Mouse (Mus musculus): ENCODE results near the gene Zyg11b. TPM values are rescaled to one million over a fixed set of nuclear protein-coding genes. Genes with fewer than 3 reads are reported as not detected.

The Zyg11b gene
- total RNA-seq, 2 experiments from 2014 or later, result 36.5 to 37.5 TPM

DNA sequence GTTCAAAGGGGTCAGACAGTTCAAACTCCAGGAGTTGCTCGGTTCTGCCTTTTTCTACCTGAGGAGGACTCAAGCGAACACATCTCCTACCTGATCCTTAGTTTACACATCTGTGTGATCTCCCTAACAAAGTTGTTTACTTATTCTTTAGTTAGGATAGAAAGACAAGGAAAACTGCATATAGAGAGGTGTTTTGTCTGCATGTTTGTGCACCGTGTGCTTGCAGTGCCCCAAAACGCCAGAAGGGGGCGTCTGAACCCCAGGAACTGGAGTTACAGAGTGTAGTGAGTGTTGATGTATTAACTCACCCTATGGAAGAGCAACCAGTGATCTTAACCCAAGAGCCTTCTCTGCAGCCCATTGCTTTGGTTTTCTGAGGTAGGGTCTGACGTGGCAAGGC is 18.9 kb upstream of the Zyg11b start:
- intact Hi-C loops (cut with DNase I), result loop anchor here (5.0 to 10.0 kb wide), 3 partner anchors 245 to 395 kb away; partner anchors contain the start of gene Cpt2
- no peak for DNase-seq

- peak in 1 of 2 experiments; percentile 30 for DNase-seq
- intact Hi-C loops (cut with DNase I), result loop anchor here (5.0 kb wide), 1 partner anchor 377 kb away; no protein-coding TSS in a partner anchor
These were observed 18.0 kb upstream of the Zyg11b start for GRCm38 (mm10) chr4:108318649-108319615.

- DNase-seq, result no peak
- intact Hi-C loops (cut with DNase I), result loop anchor here (2.0 to 5.0 kb wide), 2 partner anchors 15 to 376 kb away; no protein-coding TSS in a partner anchor
These were observed 17.0 kb upstream of the Zyg11b start for GRCm38 (mm10) chr4:108317656-108318605.

DNA sequence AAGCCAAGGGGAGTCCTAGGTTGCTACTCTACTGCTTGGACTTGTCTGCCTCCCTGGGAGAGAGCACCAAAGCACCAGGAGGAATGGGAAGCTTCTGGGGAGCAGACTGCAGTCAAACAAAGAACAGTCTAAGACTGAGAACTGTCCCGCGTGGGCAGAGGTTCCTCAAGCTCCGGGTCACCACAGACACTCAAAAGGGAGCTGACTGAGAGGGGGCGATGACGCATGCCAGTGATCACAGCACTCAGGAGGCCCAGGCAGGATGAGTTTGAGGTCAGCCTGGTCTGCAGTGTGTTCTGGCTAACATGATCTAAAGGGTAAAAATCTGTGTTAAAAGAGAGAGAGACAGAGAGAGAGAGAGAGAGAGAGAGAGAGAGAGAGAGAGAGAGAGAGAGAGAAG is 13.1 kb upstream of the Zyg11b start:
- intact Hi-C loops (cut with DNase I), result no loop called here

DNA sequence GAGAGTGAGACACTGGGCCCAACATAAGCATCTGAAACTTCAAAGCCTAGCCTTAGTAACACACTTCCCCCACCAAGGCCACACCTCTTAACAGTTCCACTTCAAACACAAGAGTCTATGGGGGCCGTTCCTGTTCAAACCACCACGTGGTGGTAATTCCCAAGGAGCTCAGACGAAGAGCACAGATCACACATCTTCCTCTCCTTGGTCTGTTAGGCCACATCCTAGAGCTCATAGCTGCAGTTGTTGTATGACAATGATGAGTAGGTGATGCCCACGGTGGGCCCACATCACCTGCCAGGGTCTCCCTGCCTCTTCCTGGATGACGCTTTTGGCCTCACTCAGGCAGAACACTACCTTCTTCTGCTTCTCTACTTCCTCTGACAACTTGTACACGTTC is 9.8 kb upstream of the Zyg11b start:
- DNase-seq, result no peak
- intact Hi-C loops (cut with DNase I), result no loop called here

More for the DNA sequence above, 13.1 kb upstream of the Zyg11b start:
- DNase-seq, result no peak

DNA sequence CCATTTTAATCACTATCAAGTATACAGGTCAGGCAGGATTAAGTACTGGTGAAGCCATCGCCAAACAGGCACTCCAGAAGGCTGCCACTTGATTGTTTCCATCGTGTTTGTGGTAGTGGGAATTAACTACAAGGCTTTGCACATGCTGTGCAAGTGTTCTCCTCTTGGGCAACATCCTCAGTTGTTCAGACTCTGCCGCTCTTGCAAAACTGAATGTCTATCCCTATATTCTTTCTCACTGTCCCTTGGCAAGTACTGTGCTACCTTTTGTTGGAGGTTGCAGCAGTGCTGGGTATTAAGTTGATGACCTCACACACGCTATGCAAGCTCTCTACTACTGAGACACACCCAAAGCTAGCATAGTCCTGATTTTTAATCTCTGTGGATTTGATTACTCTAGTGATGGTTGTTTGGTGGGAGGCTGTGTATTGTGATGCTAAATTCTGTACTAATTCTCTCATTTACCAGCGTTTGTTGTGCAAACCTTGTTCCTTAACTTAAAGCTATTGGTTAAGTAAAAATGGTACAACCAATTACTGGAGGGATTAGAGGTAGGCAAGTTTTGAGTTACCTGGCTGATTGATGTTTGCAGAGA is 1.5 kb upstream of the Zyg11b start:
- intact Hi-C loops (cut with DNase I), result loop anchor here (2.0 kb wide), 1 partner anchor 14 kb away; no protein-coding TSS in a partner anchor
- no peak for DNase-seq

- intact Hi-C loops (cut with DNase I), result loop anchor here (2.0 kb wide), 1 partner anchor 27 kb away; no protein-coding TSS in a partner anchor
- no peak for DNase-seq
These were observed 630 bp downstream of the Zyg11b start for GRCm38 (mm10) chr4:108300266-108300665.

- intact Hi-C loops (cut with DNase I), result no loop called here
These were observed 23.9 kb downstream of the Zyg11b start for GRCm38 (mm10) chr4:108276973-108277372.

DNA sequence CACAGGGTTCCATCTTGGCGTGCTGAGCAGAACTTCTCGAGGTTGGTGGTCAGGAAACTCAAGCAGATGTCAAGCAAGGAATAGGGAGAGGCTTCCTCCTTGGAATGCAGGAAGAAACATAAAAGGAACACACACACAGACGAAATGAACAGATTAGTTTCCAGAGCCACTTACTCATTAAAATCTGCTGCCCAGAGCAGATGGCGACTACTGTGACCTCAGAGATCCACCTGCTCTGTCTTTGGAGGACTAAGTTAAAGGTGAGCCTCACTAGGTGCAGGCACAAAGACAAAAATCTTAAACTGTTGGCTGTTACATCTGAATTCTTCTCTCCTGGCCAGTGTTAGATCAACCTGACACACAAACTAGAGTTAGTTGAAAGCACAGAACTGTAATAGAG is 28.6 kb downstream of the Zyg11b start:
- DNase-seq, result no peak
- intact Hi-C loops (cut with DNase I), result no loop called here

More at GRCm38 (mm10) chr4:108276973-108277372, 23.9 kb downstream of the Zyg11b start:
- DNase-seq, result no peak

GRCm38 (mm10) chr4:108265774-108266173 is 35.1 kb downstream of the Zyg11b start:
- DNase-seq, result no peak
- intact Hi-C loops (cut with DNase I), result no loop called here

- intact Hi-C loops (cut with DNase I), result loop anchor here (5.0 kb wide), 1 partner anchor 74 kb away; the partner anchor contains the start of gene Coa7
- DNase-seq, result no peak
These were observed 47.6 kb downstream of the Zyg11b start for GRCm38 (mm10) chr4:108253317-108253716.

DNA sequence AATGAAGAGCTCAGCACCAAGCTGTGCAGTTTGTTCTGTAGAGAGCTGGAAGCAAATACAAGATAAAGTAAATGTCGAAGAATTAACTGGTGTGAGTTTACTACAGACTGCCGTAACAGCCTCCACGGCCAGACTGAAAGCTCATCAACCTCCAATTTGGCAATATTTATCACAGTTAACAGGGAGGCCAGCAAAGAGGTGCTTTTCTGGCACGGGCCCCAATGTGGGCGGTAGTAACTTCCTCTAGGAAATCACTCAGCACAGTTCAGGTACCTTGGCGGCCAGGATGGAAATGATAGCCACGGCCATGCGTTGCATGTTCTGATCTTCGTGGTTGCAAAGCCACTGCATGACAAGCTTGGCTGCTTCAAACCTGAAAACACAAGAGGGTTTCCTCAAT is 50.4 kb downstream of the Zyg11b start:
- intact Hi-C loops (cut with DNase I), result loop anchor here (5.0 kb wide), 1 partner anchor 77 kb away; the partner anchor contains the start of gene Coa7
- DNase-seq, result no peak

DNA sequence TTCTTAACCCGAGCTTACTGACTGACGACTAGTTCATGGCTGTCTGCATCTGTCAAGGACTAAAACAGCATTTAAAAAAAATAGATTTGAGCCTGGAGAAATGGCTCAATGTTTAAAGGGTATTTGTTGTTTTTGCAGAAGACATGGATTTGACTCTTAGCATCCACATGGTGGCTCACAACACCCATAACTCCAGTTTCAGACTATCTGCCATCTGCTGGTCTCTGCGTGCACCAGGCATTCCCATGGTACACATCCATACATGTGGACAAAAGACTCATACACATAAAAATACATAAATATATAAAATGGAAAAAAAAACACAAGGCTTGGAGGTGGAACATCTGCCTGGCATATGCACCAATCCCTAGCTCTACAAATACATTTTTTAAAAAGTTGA is 51.6 kb downstream of the Zyg11b start:
- no peak for DNase-seq
- intact Hi-C loops (cut with DNase I), result no loop called here

GRCm38 (mm10) chr4:108233654-108234053 is 67.2 kb downstream of the Zyg11b start:
- intact Hi-C loops (cut with DNase I), result no loop called here
- no peak for DNase-seq

GRCm38 (mm10) chr4:108225341-108225872 is 75.5 kb downstream of the Zyg11b start:
- no peak for DNase-seq
- intact Hi-C loops (cut with DNase I), result no loop called here

GRCm38 (mm10) chr4:108222507-108222906 is 78.4 kb downstream of the Zyg11b start:
- no peak for DNase-seq
- intact Hi-C loops (cut with DNase I), result no loop called here

- intact Hi-C loops (cut with DNase I), result no loop called here
- DNase-seq, result peak in 1 of 2 experiments; percentile 7
These were observed 81.9 kb downstream of the Zyg11b start for GRCm38 (mm10) chr4:108219019-108219418.

- intact Hi-C loops (cut with DNase I), result no loop called here
- DNase-seq, result peak; percentile 7 to 15
These were observed 83.3 kb downstream of the Zyg11b start, which contains the start of gene Zyg11a for GRCm38 (mm10) chr4:108217332-108218179. Gene Zyg11a (minus strand): TSS chr4:108218048.

GRCm38 (mm10) chr4:108213023-108213422 is 87.9 kb downstream of the Zyg11b start:
- no peak for DNase-seq
- intact Hi-C loops (cut with DNase I), result no loop called here

Measured in heart, postnatal 10 days (tissue).